Mouse (Mus musculus) MEL (cell line): ENCODE results near the gene Fgfr2. TPM values are rescaled to one million over a fixed set of nuclear protein-coding genes. Genes with fewer than 3 reads are reported as not detected.

ENCODE experiments used
- DNase-seq: peaks from one replicate; pipeline ENCODE4 v3.0.0; 2011; ENCODE audit warnings: low read depth, low spot score
- H3K27ac ChIP-seq: 2 replicates; pipeline ENCODE4 v1.5.1; 2012; ENCODE audit warnings: low read depth, mild to moderate bottlenecking, control low read depth, low read length, moderate library complexity; ENCODE audit not compliant: control insufficient read depth
- H3K27me3 ChIP-seq, 2 experiments: fragments of 150-350 bp in 1 of 2; sonication (generic) in 1 of 2; 2 replicates each; pipeline ENCODE4 v1.6.1; 2012; ENCODE audit warnings: low read length in 2 of 2, mild to moderate bottlenecking in 2 of 2, improper control_type of control experiment in 1 of 2, moderate library complexity in 1 of 2; ENCODE audit not compliant: insufficient read depth in 2 of 2, control insufficient read depth in 1 of 2
- H3K36me3 ChIP-seq, 2 experiments: 2 replicates each; pipeline ENCODE4 v1.6.1; 2012 to 2014; ENCODE audit warnings: low read length in 2 of 2, improper control_type of control experiment in 1 of 2, inconsistent platforms in 1 of 2, mild to moderate bottlenecking in 1 of 2; ENCODE audit not compliant: insufficient read depth in 2 of 2, control insufficient read depth in 1 of 2
- H3K4me1 ChIP-seq, 2 experiments: fragments of 150-350 bp in 1 of 2; sonication (generic) in 1 of 2; 2 replicates each; pipeline ENCODE4 v1.6.1; 2012; ENCODE audit warnings: low read length in 2 of 2, improper control_type of control experiment in 1 of 2, mild to moderate bottlenecking in 1 of 2; ENCODE audit not compliant: insufficient read depth in 2 of 2, control insufficient read depth in 1 of 2
- H3K4me3 ChIP-seq, 2 experiments: fragments of 150-350 bp in 1 of 2; sonication (generic) in 1 of 2; 2 replicates each; pipeline ENCODE4 v1.5.1; 2012; ENCODE audit warnings: low read depth in 2 of 2, low read length in 2 of 2, mild to moderate bottlenecking in 2 of 2, moderate library complexity in 2 of 2, control low read depth in 1 of 2, improper control_type of control experiment in 1 of 2; ENCODE audit not compliant: control insufficient read depth in 1 of 2, insufficient read depth in 1 of 2
- H3K79me2 ChIP-seq: 2 replicates; pipeline ENCODE4 v1.6.1; 2012; ENCODE audit warnings: mild to moderate bottlenecking, low read length, moderate library complexity; ENCODE audit not compliant: control insufficient read depth, poor library complexity, insufficient read depth
- H3K9ac ChIP-seq: 2 replicates; pipeline ENCODE4 v1.6.1; 2012; ENCODE audit warnings: low read depth, mild to moderate bottlenecking, control low read depth, low read length, moderate library complexity; ENCODE audit not compliant: control insufficient read depth, poor library complexity, severe bottlenecking
- H3K9me3 ChIP-seq: fragments of 150-350 bp; sonication (generic); replicated peaks from 2 replicates; pipeline ENCODE4 v1.6.1; 2012; ENCODE audit warnings: mild to moderate bottlenecking, low read length, improper control_type of control experiment, moderate library complexity; ENCODE audit not compliant: insufficient read depth
- BHLHE40 ChIP-seq: IDR thresholded peaks from 2 replicates; pipeline ENCODE4 v1.6.1; 2012; ENCODE audit warnings: low read depth, mild to moderate bottlenecking, inconsistent platforms, low read length, improper control_type of control experiment, borderline replicate concordance
- CHD1 ChIP-seq: IDR thresholded peaks from 2 replicates; pipeline ENCODE4 v1.6.1; 2012; ENCODE audit warnings: low read depth, mild to moderate bottlenecking, inconsistent platforms, low read length, improper control_type of control experiment
- CHD2 ChIP-seq: IDR thresholded peaks from 2 replicates; pipeline ENCODE4 v1.6.1; 2011; ENCODE audit warnings: low read length, improper control_type of control experiment
- CTCF ChIP-seq, 3 experiments: IDR thresholded peaks in 2 of 3; conservative IDR thresholded peaks in 1 of 3; 2 replicates each; pipeline ENCODE4 v1.5.1; 2011 to 2012; ENCODE audit warnings: low read length in 3 of 3, low read depth in 2 of 3, mild to moderate bottlenecking in 2 of 3, improper control_type of control experiment in 1 of 3, inconsistent platforms in 1 of 3, mixed read lengths in 1 of 3, moderate library complexity in 1 of 3; ENCODE audit not compliant: control insufficient read depth in 1 of 3, insufficient read depth in 1 of 3, poor library complexity in 1 of 3, severe bottlenecking in 1 of 3
- E2F4 ChIP-seq: IDR thresholded peaks from 2 replicates; pipeline ENCODE4 v1.6.1; 2011; ENCODE audit warnings: low read depth, low read length, improper control_type of control experiment, borderline replicate concordance
- ELF1 ChIP-seq: IDR thresholded peaks from 2 replicates; pipeline ENCODE4 v1.6.1; 2014; ENCODE audit warnings: low read depth, mild to moderate bottlenecking, inconsistent platforms, low read length, improper control_type of control experiment, moderate library complexity
- EP300 ChIP-seq, 2 experiments: IDR thresholded peaks; 2 replicates each; pipeline ENCODE4 v1.6.1; 2011; ENCODE audit warnings: improper control_type of control experiment in 2 of 2, low read length in 2 of 2, low read depth in 1 of 2, mild to moderate bottlenecking in 1 of 2
- MXI1 ChIP-seq: IDR thresholded peaks from 2 replicates; pipeline ENCODE4 v1.6.1; 2011; ENCODE audit warnings: mild to moderate bottlenecking, low read depth, low read length, improper control_type of control experiment
- NELFE ChIP-seq: IDR thresholded peaks from 2 replicates; pipeline ENCODE4 v1.6.1; 2011; ENCODE audit warnings: low read depth, low read length, improper control_type of control experiment
- POLR2AphosphoS5 ChIP-seq: IDR thresholded peaks from 2 replicates; pipeline ENCODE4 v1.6.1; 2012; ENCODE audit warnings: low read depth, borderline replicate concordance, mild to moderate bottlenecking, inconsistent platforms, low read length, moderate library complexity, mixed read lengths
- RAD21 ChIP-seq: IDR thresholded peaks from 2 replicates; pipeline ENCODE4 v1.6.1; 2011; ENCODE audit warnings: mild to moderate bottlenecking, low read depth, low read length, improper control_type of control experiment
- SIN3A ChIP-seq: IDR thresholded peaks from 2 replicates; pipeline ENCODE4 v1.6.1; 2012; ENCODE audit warnings: low read length, improper control_type of control experiment, inconsistent platforms
- SMC3 ChIP-seq: IDR thresholded peaks from 2 replicates; pipeline ENCODE4 v1.6.1; 2011; ENCODE audit warnings: low read depth, low read length, improper control_type of control experiment
- UBTF ChIP-seq: IDR thresholded peaks from 2 replicates; pipeline ENCODE4 v1.6.1; 2012; ENCODE audit warnings: low read depth, mild to moderate bottlenecking, inconsistent platforms, low read length, improper control_type of control experiment, moderate library complexity, borderline replicate concordance; ENCODE audit not compliant: insufficient read depth
- polyA plus RNA-seq, 2 experiments: library from polyadenylated mRNA; stranded (reverse) in 1 of 2; unstranded in 1 of 2; fragments of >175 nt in 1 of 2; fragments of >200 nt in 1 of 2; gene quantifications; 2 replicates each; pipeline versions ENCODE4 v1.2.1 to v1.2.4; 2012; ENCODE audit warnings: low replicate concordance in 2 of 2, low read depth in 1 of 2; ENCODE audit not compliant: insufficient read length in 2 of 2, insufficient read depth in 1 of 2, missing spikeins in 1 of 2
- total RNA-seq: library from RNA; depleted of rRNA; stranded (reverse); fragments of 300-350 nt; gene quantifications from 2 replicates; pipeline ENCODE4 v1.2.3, GENCODE M21; 2012

The Fgfr2 gene
- total and polyA plus RNA-seq, 3 experiments = not detected

DNA sequence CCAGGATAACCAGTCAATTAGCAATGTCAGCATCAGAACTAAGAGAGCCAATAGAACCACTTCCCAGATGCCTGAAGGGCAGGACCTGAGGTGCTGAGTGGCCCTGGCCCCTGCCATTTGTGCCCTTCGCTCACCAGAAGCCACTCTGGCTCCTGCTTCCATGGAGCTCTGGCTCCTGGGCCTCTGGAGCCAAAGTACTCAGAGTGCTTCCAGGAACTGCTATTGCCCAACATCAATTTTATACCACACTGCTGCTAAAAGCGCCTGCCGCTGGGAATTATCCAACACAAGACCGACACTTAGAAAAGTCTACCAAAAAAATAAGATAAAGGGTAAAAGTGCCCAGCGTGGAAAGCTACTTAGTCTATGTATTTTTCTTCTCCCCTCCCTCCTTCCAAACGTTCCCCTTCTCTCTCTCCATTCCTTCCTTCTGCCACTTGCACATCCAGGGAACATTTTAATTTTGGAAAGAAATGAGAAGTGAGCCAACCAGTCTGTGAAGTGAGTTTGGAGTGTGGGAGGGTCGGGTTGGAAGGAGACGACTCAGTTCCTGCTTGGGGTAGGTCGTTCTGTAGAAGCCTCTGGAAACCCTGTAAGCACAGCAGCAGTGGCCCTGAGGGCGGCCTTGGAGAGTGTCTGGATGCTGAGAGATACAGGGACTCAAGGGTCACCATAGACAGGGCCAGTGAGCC is 1216.5 kb downstream of the Fgfr2 start:
- DNase-seq = no peak
- Histone ChIP-seq H3K27ac (no peak overlapping the region), H3K9me3 (no peaks in the 10 kb centered on the region), H3K9ac (no peak overlapping the region)
- no peak for TF ChIP-seq CTCF (IDR thresholded peaks at IDR 0.05 in 2 of 3, conservative IDR thresholded peaks at IDR 0.05 in 1 of 3; ENCODE audit: control insufficient read depth in 1 of 3, insufficient read depth in 1 of 3, low read depth in 2 of 3, low read length in 3 of 3, poor library complexity in 1 of 3, severe bottlenecking in 1 of 3)
- TF ChIP-seq E2F4 = no peak
- no peak for TF ChIP-seq CHD1
- no peak for TF ChIP-seq NELFE
- TF ChIP-seq ELF1 = no peak
- TF ChIP-seq POLR2AphosphoS5 = no peak
- no peak for TF ChIP-seq UBTF
- no peak for TF ChIP-seq EP300 (IDR thresholded peaks at IDR 0.05; ENCODE audit: low read depth in 1 of 2, low read length in 2 of 2)
- TF ChIP-seq SMC3 = no peak
- TF ChIP-seq, all 39 proteins: peak for 0
- Histone ChIP-seq H3K79me2 (no peaks in the 10 kb centered on the region), H3K36me3 (no peaks in the 10 kb centered on the region), H3K4me3 (no peak overlapping the region), H3K4me1 (no peaks in the 10 kb centered on the region), H3K27me3 (no peaks in the 10 kb centered on the region)

DNA sequence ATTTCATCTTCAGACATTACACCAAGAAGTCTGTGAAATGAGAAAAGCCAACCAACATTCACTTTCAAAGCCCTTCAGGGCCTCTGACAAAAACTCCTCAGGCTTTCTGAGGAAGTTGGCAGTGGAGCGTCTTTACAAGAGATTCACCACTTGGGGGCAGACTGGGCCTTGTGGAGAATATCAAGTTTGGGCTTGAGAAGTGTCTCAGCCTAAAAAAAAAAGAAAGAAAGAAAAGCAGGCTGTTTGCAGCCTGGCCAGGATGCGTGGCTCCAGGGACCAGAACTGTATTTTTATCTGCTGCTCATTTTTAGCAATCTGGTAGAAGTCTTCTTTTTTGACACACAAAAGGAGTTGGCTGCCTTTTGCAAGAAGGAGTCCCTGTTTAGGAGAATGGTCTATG is 1223.8 kb downstream of the Fgfr2 start:
- no peaks in the 10 kb centered on the region for H3K27me3 ChIP-seq
- no peak overlapping the region for H3K27ac ChIP-seq
- no peaks in the 10 kb centered on the region for H3K79me2 ChIP-seq
- no peaks in the 10 kb centered on the region for H3K36me3 ChIP-seq
- no peak overlapping the region for H3K4me3 ChIP-seq
- no peaks in the 10 kb centered on the region for H3K4me1 ChIP-seq
- DNase-seq = peak; percentile 19
- H3K9ac ChIP-seq = no peak overlapping the region
- no peaks in the 10 kb centered on the region for H3K9me3 ChIP-seq
- TF ChIP-seq CTCF (IDR thresholded peaks at IDR 0.05 in 2 of 3, conservative IDR thresholded peaks at IDR 0.05 in 1 of 3; ENCODE audit: control insufficient read depth in 1 of 3, insufficient read depth in 1 of 3, low read depth in 2 of 3, low read length in 3 of 3, poor library complexity in 1 of 3, severe bottlenecking in 1 of 3) (peak in 2 of 3 experiments; percentile 47 to 49; a peak in 4 of 6 replicates), RAD21 (peak; percentile 46), SMC3 (peak; percentile 39), BHLHE40 (no peak), SIN3A (no peak), MXI1 (no peak), EP300 (IDR thresholded peaks at IDR 0.05; ENCODE audit: low read depth in 1 of 2, low read length in 2 of 2) (no peak), CHD2 (no peak)
